Mouse (Mus musculus) E14TG2a.4 (cell line): ENCODE measurements at regions not wholly inside any gene's neighbourhood (a gene's known extent, or its start where the extent isn't known, plus 50 kb on each side); places are given as distances from the start of the nearest gene placed in this dataset.

Experiments
- CTCF ChIP-seq: conservative IDR thresholded peaks from 2 replicates; pipeline ENCODE4 v1.5.1; 2014; ENCODE audit warnings: low read length
- NANOG ChIP-seq: IDR thresholded peaks from 2 replicates; pipeline ENCODE4 v1.6.1; 2014; ENCODE audit warnings: borderline replicate concordance, low read length, mixed read lengths
- POU5F1 ChIP-seq: IDR thresholded peaks from 2 replicates; pipeline ENCODE4 v1.6.1; 2014; ENCODE audit warnings: low read length, borderline replicate concordance

- no peak for TF ChIP-seq CTCF
- TF ChIP-seq POU5F1, result no peak
- TF ChIP-seq NANOG, result no peak
These were observed 179.4 kb downstream of the Ktn1 start for GRCm38 (mm10) chr14:47827623-47828022.
